Mouse (Mus musculus) liver, embryonic 14.5 days (tissue): Measurements from ENCODE around the gene Klhl29.

Experiments
- CTCF ChIP-seq: IDR thresholded peaks from 2 replicates; pipeline ENCODE4 v1.5.1; 2016; ENCODE audit warnings: antibody characterized with exemption, low read depth, control low read depth
- EP300 ChIP-seq: IDR thresholded peaks from 2 replicates; pipeline ENCODE4 v1.6.1; 2016; ENCODE audit warnings: antibody characterized with exemption, low read depth

DNA sequence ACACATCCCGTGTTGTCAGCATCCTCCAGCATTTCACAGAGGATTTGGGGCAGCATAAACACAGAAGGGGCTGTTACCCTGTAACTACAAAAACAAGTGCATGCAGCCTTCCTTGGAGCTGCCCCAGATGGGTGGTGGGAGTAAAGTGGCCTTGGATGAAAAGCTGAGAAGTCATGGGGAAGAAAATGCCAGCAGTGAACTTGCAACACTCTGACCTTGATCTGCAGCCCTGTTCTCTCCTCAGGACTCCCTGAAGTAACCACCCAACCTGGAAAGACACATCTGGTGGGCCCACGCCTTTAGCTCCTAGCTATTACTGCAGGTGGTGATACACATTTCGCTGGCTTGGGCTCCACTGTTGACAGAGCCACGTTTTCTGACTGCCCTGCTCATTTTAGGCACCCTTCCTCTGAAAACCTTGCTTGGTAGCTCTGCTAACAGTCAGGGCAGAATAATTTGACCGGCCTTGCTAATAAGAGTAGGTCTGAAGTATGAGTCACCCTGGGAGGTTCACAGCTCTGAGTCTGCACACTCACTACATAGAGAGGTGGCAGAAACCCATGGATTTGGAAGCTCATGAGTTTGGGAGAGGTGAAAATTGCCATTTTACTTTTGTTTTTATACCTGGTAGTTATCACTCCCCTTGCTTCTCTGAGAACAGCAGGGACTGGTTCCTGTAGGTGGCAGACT lies 228.0 kb downstream of the Klhl29 start:
- TF ChIP-seq CTCF (no peak), EP300 (no peak)
